Mouse (Mus musculus) thymus, postnatal 10 days (tissue): ENCODE measurements around the gene Dusp9.
A peak's percentile ranks its signal among the peaks of the same experiment; 100 is the strongest.

Source experiments
- DNase-seq, 2 experiments: peaks; one replicate each; pipeline ENCODE4 v3.0.0; 2021; ENCODE audit warnings: low spot score in 2 of 2

Dusp9 gene

DNA sequence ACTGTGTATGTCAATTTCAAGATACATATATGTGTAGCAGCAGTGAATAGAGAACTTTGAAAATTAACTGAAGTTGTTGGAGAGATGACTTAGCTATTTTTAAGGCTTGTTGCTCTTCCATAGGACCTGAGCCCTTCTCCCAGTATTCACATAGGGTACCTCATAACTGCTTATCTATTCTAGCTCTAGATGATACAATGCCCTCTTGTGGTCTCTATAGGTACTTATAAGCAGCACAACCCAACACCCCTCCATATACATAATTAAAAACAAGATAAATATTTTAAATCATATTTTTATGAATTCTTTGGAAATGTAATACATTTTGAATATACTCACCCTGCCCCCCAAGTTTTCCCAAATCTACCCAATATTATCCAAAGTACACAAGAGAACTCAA lies 23.9 kb downstream of the Dusp9 start:
- no peak for DNase-seq

DNA sequence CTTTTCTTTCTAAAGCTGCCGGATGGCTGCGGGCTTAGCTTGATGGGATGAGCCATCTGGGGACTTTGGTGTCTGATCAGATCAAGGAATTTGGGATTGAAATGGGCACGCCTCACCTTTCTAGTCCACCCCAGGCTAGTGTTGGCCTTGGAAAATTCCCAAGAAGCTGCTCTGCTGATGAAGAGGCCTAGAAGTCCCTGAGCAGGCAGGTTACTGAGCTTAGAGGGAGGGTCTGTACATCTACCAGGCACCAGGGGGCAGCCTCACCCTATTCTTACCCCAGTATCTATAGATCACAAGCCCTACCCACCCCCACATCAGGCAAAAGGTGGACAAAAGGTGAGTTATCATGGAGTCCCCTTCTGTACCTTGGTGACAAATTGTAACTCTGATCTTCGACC lies 32.8 kb downstream of the Dusp9 start:
- DNase-seq: peak; percentile 19 to 55

DNA sequence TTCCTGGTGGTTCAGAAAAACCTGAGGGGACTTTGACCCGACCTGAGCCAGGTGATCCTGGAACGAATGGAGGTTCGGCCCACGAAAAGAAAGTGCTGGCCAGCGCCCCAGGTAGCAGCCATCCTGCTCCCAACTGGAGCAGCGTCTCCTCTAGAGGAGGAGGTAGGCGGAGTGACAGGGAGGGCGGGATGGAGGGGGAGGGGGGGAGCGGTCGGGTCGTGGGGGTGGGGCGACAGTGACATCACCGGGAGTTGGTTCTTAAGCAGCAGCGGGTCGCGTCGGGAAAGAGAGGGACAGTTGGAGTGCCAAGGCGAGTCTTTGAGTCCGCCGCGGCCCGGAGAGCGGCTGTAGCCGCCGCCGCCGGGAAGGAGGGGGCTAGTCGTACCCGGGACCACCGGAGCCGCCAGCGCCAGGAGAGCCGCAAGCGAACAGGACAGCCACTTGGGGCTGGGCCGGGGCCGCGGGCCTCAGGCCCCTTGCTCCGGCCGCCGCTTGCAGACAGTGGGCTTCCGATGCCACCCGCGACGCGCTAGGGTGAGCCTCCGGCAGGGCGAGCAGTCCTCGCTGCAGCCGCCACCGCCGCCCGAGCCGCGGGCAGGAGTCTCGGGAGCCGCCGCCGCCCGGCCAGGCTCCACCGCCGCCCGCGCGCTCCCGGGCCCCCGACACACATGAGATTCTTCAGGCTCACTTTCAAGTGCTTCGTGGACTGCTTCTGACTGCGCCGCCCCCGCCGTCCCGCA lies 33.8 kb downstream of the Dusp9 start, which contains the start of gene Slc6a8:
Gene Slc6a8 (plus strand): TSS at position 272 of the 740 bp plus-strand sequence.
- peak in 1 of 2 experiments; percentile 25 for DNase-seq

DNA sequence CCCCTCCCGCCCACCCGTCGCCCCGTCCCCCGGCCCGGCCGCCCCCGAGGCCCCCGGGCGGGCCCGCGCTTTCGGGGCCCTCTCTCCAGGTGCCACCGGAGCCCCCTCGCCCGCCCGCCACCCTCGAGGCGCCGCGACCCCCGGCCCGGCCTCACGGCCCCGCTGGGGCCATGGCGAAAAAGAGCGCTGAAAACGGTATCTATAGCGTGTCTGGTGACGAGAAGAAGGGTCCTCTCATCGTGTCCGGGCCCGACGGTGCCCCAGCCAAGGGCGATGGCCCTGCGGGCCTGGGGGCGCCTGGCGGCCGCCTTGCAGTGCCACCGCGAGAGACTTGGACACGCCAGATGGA lies 34.4 kb downstream of the Dusp9 start:
- no peak for DNase-seq

DNA sequence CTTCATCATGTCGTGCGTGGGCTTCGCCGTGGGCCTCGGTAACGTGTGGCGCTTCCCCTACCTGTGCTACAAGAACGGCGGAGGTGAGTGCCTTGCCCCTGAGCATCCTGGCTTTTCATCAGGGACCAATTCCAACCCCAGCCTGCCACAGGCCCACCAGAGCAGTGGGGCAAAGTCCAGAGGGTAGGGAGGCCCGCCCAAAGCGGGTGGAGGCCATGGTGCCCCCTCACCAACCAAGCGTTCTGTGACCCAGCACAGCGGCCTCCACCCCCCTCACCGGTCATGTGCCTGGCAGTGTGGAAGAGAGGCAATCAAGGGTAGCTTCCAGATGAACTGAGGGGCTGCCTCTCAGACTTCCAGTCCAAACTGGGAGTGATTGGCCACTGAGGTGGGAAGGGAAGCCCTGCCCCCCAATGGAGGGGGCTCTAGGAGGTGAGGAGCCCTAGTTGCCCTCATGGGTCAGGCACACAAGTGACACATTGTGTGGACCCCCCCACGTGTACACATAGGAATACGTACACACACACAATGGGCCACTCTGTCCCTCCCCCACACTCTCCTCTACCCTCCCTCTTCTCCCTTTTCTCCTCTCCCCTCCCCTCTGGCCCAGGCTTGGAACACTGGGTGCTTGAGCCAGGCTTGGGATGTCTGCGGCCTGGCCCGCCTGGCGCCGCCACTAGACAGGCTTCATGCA lies 34.9 kb downstream of the Dusp9 start:
- DNase-seq: no peak

DNA sequence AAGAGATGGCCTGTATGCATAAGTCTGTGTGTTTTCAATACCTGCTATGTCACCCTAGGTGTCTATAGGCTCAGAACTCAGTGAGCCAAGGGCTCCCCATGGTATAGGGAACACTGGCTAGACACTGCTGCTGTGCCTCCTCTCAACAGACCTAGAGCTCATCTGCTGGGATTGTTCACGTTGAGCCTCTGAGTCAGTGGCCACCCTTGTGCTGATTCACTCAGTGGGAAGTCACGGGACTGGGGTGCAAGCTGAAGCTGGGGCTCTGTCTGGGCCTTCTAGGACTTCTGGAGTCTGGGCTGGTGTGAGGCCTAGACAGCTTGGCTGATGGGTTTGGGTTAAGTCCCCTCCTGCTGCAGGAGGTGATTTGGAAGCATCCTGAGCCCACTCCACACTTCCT lies 36.0 kb downstream of the Dusp9 start:
- no peak for DNase-seq

DNA sequence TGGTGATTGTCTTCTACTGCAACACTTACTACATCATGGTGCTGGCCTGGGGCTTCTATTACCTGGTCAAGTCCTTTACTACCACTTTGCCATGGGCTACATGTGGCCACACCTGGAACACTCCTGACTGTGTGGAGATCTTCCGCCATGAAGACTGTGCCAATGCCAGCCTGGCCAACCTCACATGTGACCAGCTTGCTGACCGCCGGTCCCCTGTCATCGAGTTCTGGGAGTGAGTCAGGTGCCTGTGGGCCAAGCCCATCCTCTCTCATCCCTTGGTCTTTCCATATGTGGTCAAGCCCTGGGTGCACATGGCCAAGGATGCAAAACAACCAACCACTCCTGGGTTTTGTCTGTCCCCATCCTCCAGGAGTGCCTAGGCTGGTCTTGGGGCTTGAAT lies 37.4 kb downstream of the Dusp9 start:
- DNase-seq: no peak

DNA sequence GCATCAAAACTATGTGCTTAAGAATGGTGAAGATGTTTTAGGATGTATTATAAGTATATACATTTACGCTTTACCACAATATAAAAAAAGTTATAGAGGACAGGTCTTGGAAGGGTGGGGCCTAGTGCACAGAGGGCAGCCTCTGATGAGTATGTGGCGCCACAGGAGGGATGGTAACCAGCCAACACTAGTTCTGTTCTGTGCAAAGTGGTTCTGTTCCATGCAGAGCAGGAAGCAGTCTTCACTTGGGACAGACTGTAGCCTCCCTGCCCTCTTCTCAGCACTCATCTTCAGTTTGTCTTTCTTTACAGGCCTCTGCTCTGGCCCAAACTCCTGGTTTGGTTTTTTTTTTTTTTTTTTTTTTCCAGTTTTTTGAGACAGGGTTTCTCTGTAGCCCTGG lies 44.9 kb downstream of the Dusp9 start:
- DNase-seq: no peak

DNA sequence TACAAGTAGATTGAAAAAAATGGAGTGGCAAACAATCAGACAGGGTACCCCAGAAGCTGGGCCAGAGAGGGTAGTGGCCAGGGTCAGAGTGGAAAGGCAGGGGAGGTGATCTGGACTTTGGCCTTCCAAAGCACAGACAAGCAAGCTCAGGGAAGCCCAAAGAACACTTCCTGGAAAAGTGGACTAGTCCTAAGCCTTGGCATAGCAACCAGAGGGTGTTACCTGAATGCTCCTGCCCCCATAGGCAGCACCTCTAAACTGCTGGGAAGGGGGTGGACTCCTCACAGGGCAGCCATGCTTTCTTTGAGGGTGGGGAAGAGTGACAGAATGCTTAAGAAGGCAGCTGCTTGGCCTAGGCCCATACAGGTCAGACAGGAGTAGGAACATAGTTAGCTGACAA lies 45.8 kb downstream of the Dusp9 start:
- DNase-seq: no peak

DNA sequence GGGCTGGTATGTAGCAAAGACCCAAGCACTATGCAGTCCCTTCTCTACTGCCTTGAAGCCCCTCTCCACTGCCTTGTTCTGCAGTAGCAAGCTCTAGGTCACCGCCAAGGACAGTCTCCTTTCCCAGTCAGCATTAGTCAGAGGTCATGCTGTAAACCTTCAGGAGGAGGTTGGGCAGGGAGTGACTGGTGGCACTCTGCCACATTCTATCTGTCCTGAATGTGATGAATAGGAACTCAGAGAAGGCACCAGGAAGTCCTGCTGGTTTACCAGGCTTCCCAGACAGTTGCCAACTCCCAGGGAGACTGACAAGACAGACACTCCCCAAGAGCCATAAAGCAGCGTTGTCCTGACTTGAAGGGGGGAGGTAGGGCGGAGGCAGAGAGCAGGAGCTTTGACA lies 46.4 kb downstream of the Dusp9 start:
- no peak for DNase-seq

DNA sequence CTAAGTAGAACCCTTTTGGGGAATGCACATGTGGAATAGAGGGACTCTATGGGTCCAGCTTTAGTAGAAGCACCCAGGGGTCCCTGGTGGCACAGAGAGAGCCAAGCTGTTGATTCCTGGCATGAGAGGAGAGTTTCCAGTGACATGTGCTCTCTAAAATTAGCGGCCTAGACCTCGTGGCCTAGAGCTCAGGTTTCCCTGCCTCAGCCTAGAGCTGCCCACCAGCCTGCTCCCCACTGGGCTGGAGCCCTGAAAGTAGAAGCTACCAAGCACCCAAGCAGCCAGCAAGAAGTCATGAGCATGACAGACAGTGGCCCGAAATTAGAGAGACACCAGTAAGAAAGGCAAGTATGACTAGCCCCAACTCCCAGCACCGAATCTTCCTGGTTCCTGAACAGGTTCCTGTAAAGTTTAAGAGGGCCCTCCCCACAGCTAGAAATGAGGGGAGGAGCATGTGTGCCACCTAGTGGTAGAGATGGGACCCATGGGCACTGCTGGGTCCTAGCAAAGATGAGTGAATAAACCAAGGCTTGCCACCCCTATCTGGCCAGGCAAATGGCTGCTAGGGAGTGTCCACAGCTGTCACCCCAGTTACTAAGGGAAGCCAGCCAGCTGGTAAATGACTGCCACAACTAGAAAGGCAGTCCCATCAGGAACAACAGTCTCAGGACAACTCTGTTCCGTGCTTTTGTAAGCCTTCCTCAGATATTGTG lies 51.9 kb downstream of the Dusp9 start:
- peak in 1 of 2 experiments; percentile 49 for DNase-seq
